Mouse (Mus musculus) hindbrain, embryonic 10.5 days (tissue): ENCODE measurements at regions not wholly inside any gene's neighbourhood (a gene's known extent, or its start where the extent isn't known, plus 50 kb on each side); places are given as distances from the start of the nearest gene placed in this dataset.

Experiments
- DNase-seq: peaks from one replicate; pipeline ENCODE4 v3.0.0-alpha.2; 2017; ENCODE audit warnings: low spot score
- H3K27ac ChIP-seq: fragments of 300-500 bp; sonication (generic); 2 replicates; pipeline ENCODE4 v1.5.1; 2016; ENCODE audit warnings: mild to moderate bottlenecking, moderate library complexity
- H3K27me3 ChIP-seq: fragments of 300-500 bp; sonication (generic); 2 replicates; pipeline ENCODE4 v1.6.1; 2016; ENCODE audit warnings: mild to moderate bottlenecking; ENCODE audit not compliant: poor library complexity, insufficient read depth, severe bottlenecking
- H3K36me3 ChIP-seq: fragments of 300-500 bp; sonication (generic); 2 replicates; pipeline ENCODE4 v1.6.1; 2016; ENCODE audit warnings: mild to moderate bottlenecking, moderate library complexity
- H3K4me1 ChIP-seq: fragments of 300-500 bp; sonication (generic); replicated peaks from 2 replicates; pipeline ENCODE4 v1.6.1; 2016; ENCODE audit warnings: mild to moderate bottlenecking
- H3K4me3 ChIP-seq: fragments of 300-500 bp; sonication (generic); 2 replicates; pipeline ENCODE4 v1.5.1; 2016; ENCODE audit warnings: mild to moderate bottlenecking, moderate library complexity
- H3K9me3 ChIP-seq: fragments of 300-500 bp; sonication (generic); 2 replicates; pipeline ENCODE4 v1.6.1; 2016; ENCODE audit warnings: mild to moderate bottlenecking, moderate library complexity
- WGBS: fragments of 180-500 bp; shearing (Covaris S2); methylation state at CpG from one replicate; pipeline ENCODE4 v1.1.7; 2016; 5-methylcytosine and 5-hydroxymethylcytosine counted together

DNA sequence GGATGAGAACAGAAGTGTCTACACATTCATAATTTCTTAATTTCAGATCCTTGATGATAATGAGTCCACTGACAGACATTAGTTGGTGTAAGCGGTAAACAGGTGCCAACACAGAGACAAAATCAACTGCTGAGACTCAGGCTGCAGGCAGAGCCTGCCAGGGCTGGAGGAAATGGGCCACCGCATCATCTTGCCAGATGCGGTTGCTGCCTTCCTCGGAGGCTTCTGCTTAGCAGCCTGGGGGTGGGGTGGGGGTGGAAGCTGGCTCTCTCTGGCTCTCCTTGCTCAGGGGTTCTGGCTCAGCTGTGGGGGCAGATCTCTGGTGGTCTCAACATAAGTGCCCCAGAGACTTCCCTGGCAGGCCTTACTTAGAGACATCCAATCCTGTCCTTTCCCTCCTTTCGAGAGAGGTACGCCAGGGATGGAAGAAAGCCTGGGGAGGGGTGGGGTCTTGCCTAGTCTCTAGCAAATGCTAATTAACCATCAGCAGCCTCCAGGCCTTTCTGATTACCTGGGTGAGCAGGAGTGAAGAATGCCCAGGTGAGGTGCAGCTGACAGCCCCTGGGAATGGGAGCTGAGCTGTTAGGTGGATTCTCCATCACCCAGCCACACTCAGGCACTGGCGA is 52.7 kb upstream of the Nxpe4 start:
- H3K27me3 ChIP-seq, result no peaks in the 10 kb centered on the region
- peaks cover 3% of the 10 kb centered on the region; the same call in 1 of the 2 replicates for H3K4me1 ChIP-seq
- no peaks in the 10 kb centered on the region for H3K9me3 ChIP-seq
- 65% methylated on average over 7 of the region's 7 CpGs for WGBS
- H3K27ac ChIP-seq, result no peak overlapping the region
- H3K4me3 ChIP-seq, result no peak overlapping the region
- DNase-seq, result no peak
- no peaks in the 10 kb centered on the region for H3K36me3 ChIP-seq

DNA sequence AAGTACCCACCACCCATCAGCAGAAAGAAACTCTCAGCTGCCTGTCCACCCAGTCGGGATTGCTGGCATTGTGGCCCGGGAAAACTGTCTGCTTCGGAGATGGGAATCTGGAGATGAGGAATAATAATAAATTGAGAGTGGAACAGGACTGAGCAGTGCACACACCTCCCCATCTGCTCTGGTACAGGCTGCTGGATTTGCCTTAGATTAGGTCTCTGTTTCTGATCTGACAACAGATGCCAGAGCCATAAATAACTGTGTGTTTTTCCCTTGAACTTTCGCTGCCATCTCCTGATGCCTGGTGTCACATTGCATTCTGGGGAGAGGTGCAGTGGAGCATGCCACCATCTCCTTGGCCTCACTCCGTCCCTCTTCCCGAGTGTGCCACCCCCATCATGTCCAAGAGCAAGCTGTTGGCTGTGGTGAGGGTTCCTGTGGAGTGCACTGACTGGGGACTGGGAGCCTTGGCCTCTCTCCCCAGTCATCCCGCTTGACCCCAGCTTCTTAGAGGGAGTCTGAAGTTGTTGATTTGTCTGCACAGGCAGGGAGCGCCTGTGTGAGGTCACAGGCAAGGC is 50.4 kb upstream of the Nxpe4 start:
- WGBS, result 59% methylated on average over 8 of the region's 8 CpGs
- peaks cover 3% of the 10 kb centered on the region; the same call in 1 of the 2 replicates for H3K4me1 ChIP-seq

More for the DNA sequence above, 50.4 kb upstream of the Nxpe4 start:
- H3K9me3 ChIP-seq, result no peaks in the 10 kb centered on the region
- no peaks in the 10 kb centered on the region for H3K36me3 ChIP-seq
- no peak overlapping the region for H3K4me3 ChIP-seq
- H3K27me3 ChIP-seq, result no peaks in the 10 kb centered on the region
- H3K27ac ChIP-seq, result no peak overlapping the region
- DNase-seq, result no peak
